Mouse (Mus musculus) heart, postnatal 0 days (tissue): ENCODE data around the gene Ldah.

Experiments
- CTCF ChIP-seq: IDR thresholded peaks from 2 replicates; pipeline ENCODE4 v1.5.1; 2016; ENCODE audit warnings: antibody characterized with exemption, control low read depth, low read depth
- EP300 ChIP-seq: IDR thresholded peaks from 2 replicates; pipeline ENCODE4 v1.6.1; 2016; ENCODE audit warnings: antibody characterized with exemption, low read depth

GRCm38 (mm10) chr12:8207978-8208403 is at the start of gene Ldah:
- peak; percentile 20; the same call in 1 of the 2 replicates for TF ChIP-seq CTCF
- no peak for TF ChIP-seq EP300
